Mouse (Mus musculus): Measurements from ENCODE around the gene Tmem203.

Gene Tmem203

DNA sequence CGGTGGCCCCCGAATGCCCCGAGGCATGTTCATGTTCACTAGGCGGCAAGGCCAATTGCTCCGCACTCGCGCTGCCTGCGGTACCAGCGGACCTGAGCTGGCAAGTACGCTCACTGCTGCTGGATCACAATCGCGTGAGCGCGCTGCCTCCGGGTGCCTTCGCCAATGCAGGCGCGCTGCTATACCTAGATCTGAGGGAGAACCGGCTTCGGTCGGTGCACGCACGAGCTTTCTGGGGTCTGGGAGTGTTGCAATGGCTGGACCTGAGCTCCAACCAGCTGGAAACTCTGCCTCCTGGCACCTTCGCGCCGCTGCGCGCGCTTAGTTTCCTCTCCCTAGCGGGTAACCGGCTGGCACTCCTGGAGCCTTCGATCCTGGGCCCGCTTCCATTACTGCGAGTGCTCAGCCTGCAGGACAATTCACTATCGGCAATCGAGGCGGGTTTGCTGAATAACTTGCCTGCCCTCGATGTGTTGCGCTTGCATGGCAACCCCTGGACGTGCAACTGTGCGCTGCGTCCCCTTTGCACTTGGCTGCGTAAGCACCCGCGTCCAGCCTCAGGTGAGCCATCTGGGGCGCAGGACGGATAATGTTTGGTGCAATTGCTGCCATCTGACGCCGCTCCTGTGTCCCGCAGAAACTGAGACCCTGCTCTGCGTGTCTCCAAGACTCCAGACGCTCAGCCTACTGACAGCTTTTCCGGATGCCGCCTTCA lies 35.0 kb downstream of the Tmem203 start:
- DNase-seq (ENCODE audit: low read depth in 1 of 2, low spot score in 2 of 2), result no peak

- DNase-seq (ENCODE audit: low read depth in 1 of 2, low spot score in 2 of 2), result no peak
Observed at GRCm38 (mm10) chr2:25290816-25291130, 35.5 kb downstream of the Tmem203 start.

DNA sequence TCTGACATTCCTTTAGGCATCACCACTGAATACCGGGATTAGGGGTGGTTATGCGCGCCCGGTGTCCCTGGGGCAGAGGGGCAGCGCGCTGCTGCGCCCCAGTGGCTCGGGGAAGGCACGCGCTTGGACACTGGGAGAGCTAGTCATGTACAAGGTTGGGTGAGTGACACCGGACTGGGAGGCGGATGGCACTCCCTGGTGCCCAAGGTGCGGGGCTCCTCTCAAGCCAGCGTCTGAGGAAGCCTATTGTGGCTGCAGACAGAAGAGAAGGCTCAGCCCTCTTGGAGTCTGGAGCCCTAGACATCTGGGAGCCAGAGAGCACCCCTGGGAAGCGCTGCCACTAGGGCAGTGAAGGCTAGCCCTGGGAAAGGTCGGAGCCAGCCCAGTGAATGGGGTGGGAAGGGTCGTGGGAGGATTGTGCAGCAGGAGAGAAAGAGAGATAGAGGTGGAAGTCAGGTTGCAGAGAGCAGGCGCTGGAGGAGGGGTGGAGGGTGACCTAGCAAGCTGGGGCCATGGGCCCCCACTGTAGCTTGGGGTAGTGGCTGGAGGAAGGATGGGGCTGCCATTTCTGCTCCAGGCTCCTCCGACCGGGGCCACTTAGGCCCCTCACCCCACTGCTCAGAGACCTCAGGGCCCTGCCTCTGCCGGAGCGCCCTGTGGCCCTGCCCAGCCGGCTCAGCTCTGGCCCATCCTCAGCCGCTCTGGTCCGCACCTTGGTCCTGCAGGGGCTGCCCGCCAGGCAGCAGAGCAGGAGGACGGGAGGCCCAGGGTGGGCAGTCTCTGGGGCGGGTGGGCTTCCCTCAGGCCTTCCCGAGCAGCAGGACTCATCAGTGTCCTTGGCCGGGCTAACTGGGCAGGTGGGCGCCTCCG lies 36.2 kb downstream of the Tmem203 start:
- no peak for DNase-seq (ENCODE audit: low read depth in 1 of 2, low spot score in 2 of 2)

GRCm38 (mm10) chr2:25292054-25292544 lies 36.9 kb downstream of the Tmem203 start:
- no peak for DNase-seq (ENCODE audit: low read depth in 1 of 2, low spot score in 2 of 2)

DNA sequence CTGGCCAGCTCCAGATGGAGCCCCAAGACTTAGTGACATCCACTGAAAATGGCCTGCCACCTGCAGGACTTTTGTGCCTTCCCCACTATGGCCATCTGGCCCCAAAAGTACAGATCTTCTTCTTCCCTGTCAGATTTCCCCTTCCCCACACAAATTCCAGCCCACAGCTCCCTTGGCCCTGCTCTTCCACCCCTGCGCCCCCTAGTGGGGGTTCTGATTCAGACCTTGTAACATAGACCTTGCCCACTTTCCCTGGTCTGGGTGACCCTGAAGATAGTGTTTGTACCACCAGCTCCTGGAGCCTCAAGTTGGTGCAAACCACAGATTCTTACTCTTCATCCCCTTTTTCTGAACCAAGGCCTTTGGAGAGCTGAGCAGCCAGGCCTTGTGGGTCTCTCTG lies 37.6 kb downstream of the Tmem203 start:
- DNase-seq (ENCODE audit: low read depth in 1 of 2, low spot score in 2 of 2), result peak in 1 of 2 experiments; percentile 57

GRCm38 (mm10) chr2:25293706-25294105 lies 38.5 kb downstream of the Tmem203 start:
- DNase-seq (ENCODE audit: low read depth in 1 of 2, low spot score in 2 of 2), result no peak

DNA sequence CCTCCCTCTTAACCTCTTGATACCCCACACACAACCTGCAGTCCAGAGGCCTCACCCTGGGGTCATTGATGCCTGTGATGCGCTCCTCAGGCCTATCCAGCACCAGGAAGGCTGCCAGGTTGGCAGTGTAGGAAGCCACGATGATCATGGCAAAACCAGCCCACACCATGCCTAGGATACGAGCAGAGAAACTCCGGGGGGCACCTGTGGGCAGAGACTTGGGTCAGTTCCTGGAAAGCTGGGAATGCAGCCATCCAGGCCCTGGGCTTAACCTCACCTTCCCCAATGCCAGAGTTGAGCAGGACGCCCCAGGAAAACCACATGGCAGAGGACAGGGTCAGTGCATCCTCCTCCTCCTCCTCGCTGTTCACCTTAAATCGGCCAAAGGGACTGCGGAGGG lies 41.9 kb downstream of the Tmem203 start:
- DNase-seq (ENCODE audit: low read depth in 1 of 2, low spot score in 2 of 2), result no peak

GRCm38 (mm10) chr2:25298046-25298445 lies 42.8 kb downstream of the Tmem203 start:
- no peak for DNase-seq (ENCODE audit: low read depth in 1 of 2, low spot score in 2 of 2)

GRCm38 (mm10) chr2:25303452-25303851 lies 48.2 kb downstream of the Tmem203 start:
- DNase-seq (ENCODE audit: low read depth in 1 of 2, low spot score in 2 of 2), result no peak

DNA sequence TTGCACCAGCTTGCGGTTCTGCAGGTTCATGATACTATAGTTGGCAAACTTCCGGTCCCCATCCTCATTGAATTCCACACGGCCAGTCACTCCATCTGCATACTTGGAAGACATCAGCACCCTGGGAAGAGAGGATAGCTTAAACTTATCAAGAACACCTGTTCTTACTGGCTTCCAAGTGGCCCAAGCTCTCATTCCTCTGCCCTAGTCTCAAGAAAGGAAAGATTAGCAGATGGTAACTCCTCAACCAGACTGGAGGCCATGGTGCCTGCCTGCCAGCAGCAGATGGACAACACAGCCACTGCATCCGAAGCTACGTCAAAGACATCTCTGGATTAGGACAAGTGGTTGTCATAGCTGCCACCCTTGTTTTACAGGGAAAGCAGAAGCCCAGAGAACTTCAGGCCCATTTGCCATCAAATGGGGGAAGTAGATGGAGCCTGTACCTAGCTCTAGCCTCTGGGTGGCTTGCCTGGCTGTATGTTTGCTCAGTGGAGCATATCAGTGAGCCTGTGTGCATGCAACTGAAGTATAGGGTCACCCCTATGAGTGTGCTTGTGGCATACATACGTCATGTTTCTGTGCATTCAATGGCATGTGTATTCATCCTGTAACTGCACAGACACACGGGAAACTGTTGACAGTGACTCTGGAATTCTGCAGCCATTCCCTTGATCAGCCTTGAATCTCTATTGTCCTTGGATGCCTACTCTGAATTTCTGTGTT lies 48.9 kb downstream of the Tmem203 start:
- no peak for DNase-seq (ENCODE audit: low read depth in 1 of 2, low spot score in 2 of 2)

DNA sequence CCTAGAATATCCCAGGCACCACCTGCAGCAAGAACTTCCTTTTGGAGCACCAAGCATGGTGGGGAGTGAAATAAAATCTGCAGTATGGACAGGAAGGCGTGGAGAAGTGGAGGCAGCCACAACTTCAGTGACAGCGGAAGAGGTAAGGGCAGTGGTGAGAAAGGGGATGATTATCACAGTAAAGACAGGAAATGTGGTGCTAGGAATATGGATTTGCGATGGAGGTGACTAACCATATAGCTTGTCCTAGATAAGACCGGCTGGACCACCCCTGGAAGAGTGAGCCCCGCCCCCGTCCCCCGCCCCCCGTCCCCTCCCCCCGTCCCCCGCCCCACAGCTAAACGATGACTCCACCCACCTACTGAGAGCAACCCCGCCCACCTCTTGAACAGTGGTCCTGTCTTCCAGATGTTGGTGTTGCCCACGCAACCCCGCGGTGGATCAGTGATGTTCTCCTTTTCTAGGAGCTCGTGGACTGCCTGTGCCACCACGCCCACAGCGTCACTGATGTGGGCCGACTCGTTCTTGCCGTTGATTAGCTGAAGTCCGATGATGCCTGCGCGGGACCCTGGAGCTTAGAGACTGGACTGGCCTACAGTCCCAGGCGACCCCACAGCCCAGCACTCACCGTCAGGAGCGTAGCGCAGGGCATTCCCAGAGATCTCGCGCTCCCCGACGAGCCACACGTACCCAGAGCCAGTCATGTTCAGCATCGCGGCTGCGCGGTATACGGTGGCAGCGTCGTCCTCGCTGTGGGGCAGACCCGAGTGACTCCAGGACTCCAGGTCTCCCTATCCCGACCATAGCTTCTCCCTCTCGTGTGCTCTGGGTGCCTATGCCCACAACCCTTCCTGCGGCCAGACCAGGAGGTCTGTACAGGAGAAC lies 49.7 kb downstream of the Tmem203 start:
- DNase-seq (ENCODE audit: low read depth in 1 of 2, low spot score in 2 of 2), result peak in 1 of 2 experiments; percentile 37

All from monocyte, adult 2 months (primary cell).